Mouse (Mus musculus) bone marrow, adult 2 months (tissue): Measurements from ENCODE around the gene Btn2a2.

Experiments
- CTCF ChIP-seq: fragments of 200-500 bp; IDR thresholded peaks from 2 replicates; pipeline ENCODE4 v1.5.1; 2011; ENCODE audit warnings: low read length, control low read depth; ENCODE audit not compliant: control insufficient read depth, insufficient read depth
- POLR2A ChIP-seq: fragments of 200-500 bp; IDR thresholded peaks from 2 replicates; pipeline ENCODE4 v1.6.1; 2011; ENCODE audit warnings: low read depth, mild to moderate bottlenecking, control low read depth, low read length, borderline replicate concordance; ENCODE audit not compliant: control insufficient read depth

- TF ChIP-seq POLR2A (no peak), CTCF (no peak)
Observed at GRCm38 (mm10) chr13:23505662-23506345, 17.1 kb upstream of the Btn2a2 start.
